Mouse (Mus musculus) thymus, adult 2 months (tissue): ENCODE results near the gene 2310061N02Rik. TPM values are rescaled to one million over a fixed set of nuclear protein-coding genes. Genes with fewer than 3 reads are reported as not detected.

ENCODE experiments used
- DNase-seq: peaks from one replicate; pipeline ENCODE4 v3.0.0; 2021
- H3K27ac ChIP-seq: fragments of 200-500 bp; 2 replicates; pipeline ENCODE4 v1.5.1; 2012; ENCODE audit warnings: low read length, control low read depth; ENCODE audit not compliant: control insufficient read depth, insufficient read depth
- H3K27me3 ChIP-seq: fragments of 200-500 bp; 2 replicates; pipeline ENCODE4 v1.6.1; 2012; ENCODE audit warnings: mild to moderate bottlenecking, low read length, moderate library complexity, mixed read lengths; ENCODE audit not compliant: control insufficient read depth, insufficient read depth
- H3K36me3 ChIP-seq: fragments of 200-500 bp; 2 replicates; pipeline ENCODE4 v1.6.1; 2012; ENCODE audit warnings: mild to moderate bottlenecking, low read length, moderate library complexity; ENCODE audit not compliant: control insufficient read depth, insufficient read depth
- H3K4me1 ChIP-seq: fragments of 200-500 bp; replicated peaks from 2 replicates; pipeline ENCODE4 v1.6.1; 2012; ENCODE audit warnings: low read length; ENCODE audit not compliant: control insufficient read depth, insufficient read depth
- H3K4me3 ChIP-seq: fragments of 200-500 bp; 2 replicates; pipeline ENCODE4 v1.5.1; 2012; ENCODE audit warnings: mild to moderate bottlenecking, low read length, control low read depth, moderate library complexity; ENCODE audit not compliant: control insufficient read depth, insufficient read depth
- CTCF ChIP-seq: fragments of 200-500 bp; IDR thresholded peaks from 2 replicates; pipeline ENCODE4 v1.5.1; 2012; ENCODE audit warnings: mild to moderate bottlenecking, control low read depth, low read length, moderate library complexity, borderline replicate concordance; ENCODE audit not compliant: control insufficient read depth, poor library complexity, insufficient read depth; ENCODE audit errors: extremely low read depth
- POLR2A ChIP-seq: fragments of 200-500 bp; IDR thresholded peaks from 2 replicates; pipeline ENCODE4 v1.6.1; 2012; ENCODE audit warnings: mild to moderate bottlenecking, low read length, control low read depth, moderate library complexity; ENCODE audit not compliant: control insufficient read depth, poor library complexity, insufficient read depth; ENCODE audit errors: extremely low read depth
- WGBS: fragments of 180-500 bp; shearing (Covaris S2); methylation state at CpG from one replicate; pipeline ENCODE4 v1.1.7; 2018; 5-methylcytosine and 5-hydroxymethylcytosine counted together
- polyA plus RNA-seq: library from polyadenylated mRNA; depleted of rRNA; stranded (reverse); fragments of >200 nt; gene quantifications from 2 replicates; pipeline ENCODE4 v1.2.3, GENCODE M21; 2012

Gene 2310061N02Rik
- polyA plus RNA-seq, 1 experiment: not detected

- TF ChIP-seq POLR2A (no peak), CTCF (no peak)
- no peaks in the 10 kb centered on the region for H3K36me3 ChIP-seq
- H3K27ac ChIP-seq: no peak overlapping the region
- H3K4me1 ChIP-seq: no peaks in the 10 kb centered on the region
- DNase-seq: no peak
- no peak overlapping the region for H3K4me3 ChIP-seq
- H3K27me3 ChIP-seq: no peaks in the 10 kb centered on the region
Observed at GRCm38 (mm10) chr16:88716549-88716948, 8.8 kb upstream of the 2310061N02Rik start.

DNA sequence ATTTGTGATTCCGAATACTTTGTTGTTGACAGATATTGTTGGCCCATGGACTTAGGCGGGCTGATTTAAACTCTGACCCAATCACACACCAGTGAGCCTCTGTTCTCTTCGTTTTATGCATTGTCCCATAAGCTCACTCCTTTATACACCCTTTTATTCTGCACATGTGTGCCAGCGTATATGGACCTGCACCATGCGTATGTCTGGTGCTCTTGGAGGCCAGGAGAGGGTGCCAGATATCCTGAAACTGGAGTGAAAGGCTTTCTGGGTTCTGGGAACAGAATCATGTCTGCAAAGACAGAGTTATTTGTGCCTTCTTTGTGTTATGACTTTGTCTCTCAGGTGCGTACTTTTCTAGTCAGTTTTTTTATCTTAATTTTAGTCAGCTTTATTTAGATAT lies 3.5 kb upstream of the 2310061N02Rik start:
- DNase-seq: no peak
- WGBS: 89% methylated on average over 6 of the region's 6 CpGs
- no peaks in the 10 kb centered on the region for H3K27me3 ChIP-seq
- no peak for TF ChIP-seq CTCF
- TF ChIP-seq POLR2A: no peak
- no peak overlapping the region for H3K27ac ChIP-seq
- no peaks in the 10 kb centered on the region for H3K36me3 ChIP-seq
- no peaks in the 10 kb centered on the region for H3K4me1 ChIP-seq
- H3K4me3 ChIP-seq: no peak overlapping the region

- Histone ChIP-seq H3K4me3 (no peak overlapping the region), H3K4me1 (no peaks in the 10 kb centered on the region), H3K27me3 (no peaks in the 10 kb centered on the region), H3K36me3 (no peaks in the 10 kb centered on the region), H3K27ac (no peak overlapping the region)
- WGBS: 73% methylated on average over 4 of the region's 4 CpGs
- DNase-seq: no peak
- no peak for TF ChIP-seq POLR2A
- TF ChIP-seq CTCF: no peak
Observed at GRCm38 (mm10) chr16:88710757-88711156, 3.0 kb upstream of the 2310061N02Rik start.

GRCm38 (mm10) chr16:88701072-88701864 lies 6.5 kb downstream of the 2310061N02Rik start:
- Histone ChIP-seq H3K27me3 (no peaks in the 10 kb centered on the region), H3K27ac (no peak overlapping the region; the same call in 1 of the 2 replicates), H3K4me3 (no peak overlapping the region), H3K4me1 (no peaks in the 10 kb centered on the region), H3K36me3 (no peaks in the 10 kb centered on the region)
- peak; percentile 68 for DNase-seq
- TF ChIP-seq CTCF: no peak
- TF ChIP-seq POLR2A: no peak
- 31% methylated on average over 4 of the region's 4 CpGs for WGBS

DNA sequence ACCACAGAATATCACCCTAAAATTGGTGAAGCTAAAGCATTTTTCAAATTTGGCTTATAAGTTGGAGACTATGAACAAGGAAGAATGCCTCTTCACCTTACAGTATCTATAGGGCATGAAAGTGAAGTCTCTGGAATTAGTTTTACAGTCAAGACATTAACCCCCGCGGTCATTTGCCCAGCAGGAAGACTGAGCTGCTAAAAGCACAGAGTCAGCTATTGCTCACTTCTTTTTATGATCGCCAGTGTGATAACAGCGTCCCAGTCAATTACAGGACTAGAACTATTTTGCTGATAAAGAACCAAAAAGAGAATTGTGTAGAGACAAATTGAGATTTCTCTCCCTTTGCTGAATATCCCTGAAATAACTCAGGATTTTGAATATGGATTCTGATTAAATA lies 11.5 kb downstream of the 2310061N02Rik start:
- TF ChIP-seq CTCF (no peak), POLR2A (no peak)
- DNase-seq: no peak
- no peak overlapping the region for H3K4me3 ChIP-seq
- H3K4me1 ChIP-seq: no peaks in the 10 kb centered on the region
- no peak overlapping the region for H3K27ac ChIP-seq
- H3K27me3 ChIP-seq: no peaks in the 10 kb centered on the region
- no peaks in the 10 kb centered on the region for H3K36me3 ChIP-seq
- WGBS: 86% methylated on average over 4 of the region's 4 CpGs

DNA sequence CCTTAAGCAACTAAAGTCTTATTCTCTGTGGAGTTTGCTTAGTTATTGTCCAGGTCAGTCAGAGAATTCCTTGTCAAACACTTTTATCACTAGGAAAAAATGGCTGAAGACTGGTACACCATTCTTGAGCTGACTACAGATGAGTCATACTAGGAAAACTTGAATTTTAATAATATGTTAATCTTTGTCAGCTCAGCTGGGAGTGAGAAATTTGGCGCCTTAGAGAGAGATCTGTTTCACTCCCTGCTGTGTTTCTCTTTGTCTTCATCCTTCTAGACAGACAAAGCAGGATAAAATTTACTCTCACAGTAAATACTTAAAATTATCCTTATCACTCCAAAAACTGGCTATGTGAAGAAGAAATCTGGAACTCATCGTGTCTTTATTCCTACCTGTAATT lies 26.5 kb downstream of the 2310061N02Rik start:
- TF ChIP-seq POLR2A: no peak
- no peak for TF ChIP-seq CTCF
- 74% methylated on average over 2 of the region's 2 CpGs for WGBS
- no peak for DNase-seq
- H3K4me3 ChIP-seq: no peak overlapping the region
- H3K36me3 ChIP-seq: no peaks in the 10 kb centered on the region
- no peaks in the 10 kb centered on the region for H3K4me1 ChIP-seq
- H3K27ac ChIP-seq: no peak overlapping the region
- no peaks in the 10 kb centered on the region for H3K27me3 ChIP-seq

DNA sequence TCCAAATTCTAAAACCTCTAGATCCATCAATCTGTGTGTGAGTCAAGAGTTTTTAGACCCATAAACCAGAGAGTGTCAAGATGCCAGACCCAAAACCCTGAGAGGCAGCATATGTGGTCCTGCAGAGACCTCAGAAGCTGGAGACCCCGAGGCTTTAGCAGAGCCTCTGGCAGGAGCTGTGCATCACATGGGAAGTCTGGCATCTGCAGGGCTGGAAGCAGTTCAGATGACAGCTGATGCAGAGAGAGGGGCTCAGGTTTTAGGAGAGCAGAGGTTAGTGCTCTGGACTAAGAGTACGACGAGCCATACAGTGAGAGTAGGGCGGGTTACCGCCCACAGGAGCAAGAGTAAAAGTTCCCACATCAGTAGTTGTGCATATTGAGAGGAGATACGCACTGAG lies 28.7 kb downstream of the 2310061N02Rik start:
- Histone ChIP-seq H3K4me3 (no peak overlapping the region), H3K27ac (no peak overlapping the region), H3K36me3 (no peaks in the 10 kb centered on the region), H3K27me3 (no peaks in the 10 kb centered on the region), H3K4me1 (no peaks in the 10 kb centered on the region)
- DNase-seq: no peak
- no peak for TF ChIP-seq CTCF
- TF ChIP-seq POLR2A: no peak
- WGBS: 89% methylated on average over 6 of the region's 6 CpGs

DNA sequence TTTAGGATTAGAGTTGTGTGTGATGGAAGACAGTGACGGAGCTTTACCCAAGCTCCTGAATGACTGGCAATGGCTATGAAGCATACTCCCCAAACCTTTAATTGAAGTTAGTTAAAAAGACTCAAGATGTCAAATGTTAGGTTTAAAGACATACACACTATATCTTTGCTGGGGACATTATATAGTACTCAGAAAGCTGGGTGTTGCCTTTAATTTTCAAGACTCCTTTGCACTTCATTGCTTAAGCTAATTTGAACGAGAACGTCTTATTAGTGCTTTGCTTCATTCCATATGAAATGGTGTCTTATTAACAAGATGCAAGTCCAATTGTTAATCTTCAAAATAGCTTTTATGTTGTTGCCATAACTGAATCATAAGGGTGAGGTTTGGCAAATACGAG lies 36.2 kb downstream of the 2310061N02Rik start, which contains the start of gene Krtap27-1:
Krtap27-1 (minus strand) TSS at position 101 of the 400 bp plus-strand sequence.
- Histone ChIP-seq H3K27me3 (no peaks in the 10 kb centered on the region), H3K4me3 (no peak within 1 kb of the TSS), H3K27ac (no peak within 1 kb of the TSS), H3K36me3 (no peaks in the 10 kb centered on the region), H3K4me1 (no peaks in the 10 kb centered on the region)
- TF ChIP-seq POLR2A (no peak), CTCF (no peak)
- 93% methylated on average over 4 of the region's 4 CpGs for whole genome bisulfite sequencing
- no peak for DNase-seq
